Mouse (Mus musculus) embryonic stem cell, embryonic (primary cell): Measurements from ENCODE around the gene Ccdc83.

Experiments
- CTCF ChIA-PET, 4 experiments: fragments of 300-600 bp in 2 of 4; fragments of 350-600 bp in 2 of 4; sonication (Branson Sonifier 250); formaldehyde crosslinking; loops; one replicate each; lab custom pipeline; 2022; ENCODE audit warnings: inconsistent platforms in 2 of 4; lab: Charles Lee
- POLR2A ChIA-PET, 4 experiments: fragments of 300-600 bp in 2 of 4; fragments of 350-600 bp in 2 of 4; sonication (Branson Sonifier 250); formaldehyde crosslinking; loops; one replicate each; lab custom pipeline; 2022; ENCODE audit warnings: antibody characterized with exemption in 4 of 4, inconsistent platforms in 1 of 4; lab: Charles Lee

Ccdc83 gene

GRCm38 (mm10) chr7:90201877-90202465 lies 63.6 kb downstream of the Ccdc83 start:
- POLR2A ChIA-PET = interaction anchor here in 1 of 4 experiments (0.5 to 0.8 kb wide), 2 partner anchors 32 to 223 kb away, joined by 3 read pairs; no protein-coding TSS in a partner anchor
- CTCF ChIA-PET = no interaction called here

- POLR2A ChIA-PET = no interaction called here
- CTCF ChIA-PET = no interaction called here
Observed at GRCm38 (mm10) chr7:90200251-90200650, 65.3 kb downstream of the Ccdc83 start.

DNA sequence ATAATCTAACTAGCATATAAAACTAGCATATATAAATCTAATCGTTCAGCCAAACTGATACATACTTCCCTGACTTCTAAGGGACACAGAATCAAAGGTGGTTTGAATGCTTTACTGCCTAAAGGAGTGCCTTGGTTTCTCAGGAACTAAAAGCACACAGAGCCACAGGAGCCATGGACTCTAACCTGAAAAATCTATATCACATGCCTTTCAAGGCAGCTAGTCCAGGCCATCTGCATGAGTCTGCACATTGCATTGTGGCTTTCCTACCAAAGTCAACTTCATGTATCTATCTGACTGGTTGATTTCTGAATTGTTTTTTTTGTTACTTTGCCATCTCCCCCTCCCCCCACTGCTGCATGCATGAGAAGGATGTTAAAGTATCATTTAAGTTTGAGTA lies 84.9 kb downstream of the Ccdc83 start:
- CTCF ChIA-PET = no interaction called here
- POLR2A ChIA-PET = interaction anchor here in 1 of 4 experiments (1.2 kb wide), 1 partner anchor 208 kb away, joined by 3 read pairs; no protein-coding TSS in a partner anchor

GRCm38 (mm10) chr7:90175576-90175975 lies 90.0 kb downstream of the Ccdc83 start:
- POLR2A ChIA-PET = no interaction called here
- CTCF ChIA-PET = no interaction called here
